Mouse (Mus musculus) embryonic fibroblast, embryonic 13.5 days (primary cell): ENCODE results near the gene Ace3.

Source experiments
- CTCF ChIP-seq: IDR thresholded peaks from 2 replicates; pipeline ENCODE4 v1.5.1; 2011; ENCODE audit warnings: mild to moderate bottlenecking, control low read depth, low read length, moderate library complexity, borderline replicate concordance; ENCODE audit not compliant: insufficient read depth
- POLR2A ChIP-seq: IDR thresholded peaks from 2 replicates; pipeline ENCODE4 v1.6.1; 2011; ENCODE audit warnings: low read depth, mild to moderate bottlenecking, control low read depth, low read length, moderate library complexity

DNA sequence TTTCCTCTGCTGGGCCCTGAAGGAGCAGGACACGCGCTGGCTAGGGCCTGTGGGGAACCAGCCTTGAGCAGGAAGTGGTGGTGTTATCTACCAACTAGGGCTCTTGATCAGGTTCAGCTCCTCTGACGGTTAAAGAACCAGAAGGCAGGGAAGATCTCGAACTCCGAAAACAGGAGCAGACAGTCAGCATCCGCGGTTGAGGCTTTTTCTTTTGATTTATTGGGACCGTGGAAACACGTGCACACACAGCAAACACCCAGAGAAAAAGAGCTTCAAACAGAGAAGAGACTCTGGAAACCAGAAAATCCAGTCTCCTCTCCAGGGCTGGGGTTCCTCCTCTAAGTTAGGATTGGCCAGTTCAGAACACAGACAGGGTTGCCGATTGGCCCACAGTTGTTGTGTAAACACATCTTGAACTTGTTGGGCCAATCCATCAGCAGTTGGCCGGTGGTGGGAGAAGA is 47.8 kb upstream of the Ace3 start:
- no peak for TF ChIP-seq POLR2A
- TF ChIP-seq CTCF, result no peak
